Mouse (Mus musculus): ENCODE results near the gene Dag1.
"Not testable (repeated sequence)": the region's sequence is repeated elsewhere in the genome, so short reads cannot be mapped to it uniquely, and the experiment has no call there.

The Dag1 gene

GRCm38 (mm10) chr9:108273485-108273884 lies 9.7 kb upstream of the Dag1 start:
- DNase-seq (ENCODE audit: low spot score): no peak

DNA sequence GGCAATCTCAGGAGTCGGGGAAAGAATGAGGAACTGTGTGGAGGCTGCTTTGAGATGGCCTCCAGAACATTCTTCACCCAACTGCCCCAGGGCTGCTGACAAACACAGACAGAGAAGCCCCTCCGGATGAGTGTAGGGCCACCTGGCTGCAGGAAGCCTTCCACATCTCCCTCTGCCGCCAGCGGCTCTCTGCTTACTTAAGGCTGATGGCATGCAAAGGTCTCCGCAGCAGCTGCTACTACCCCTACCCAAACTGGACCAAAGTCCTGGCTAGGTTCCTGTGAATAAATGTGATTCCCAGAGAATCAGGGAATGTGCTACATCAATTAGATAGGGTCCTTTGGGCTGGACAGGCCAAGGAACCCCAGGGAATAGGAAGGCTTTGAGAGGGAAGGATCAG lies 8.9 kb upstream of the Dag1 start:
- DNase-seq (ENCODE audit: low spot score): no peak

GRCm38 (mm10) chr9:108271941-108272340 lies 8.2 kb upstream of the Dag1 start:
- no peak for DNase-seq (ENCODE audit: low spot score)

DNA sequence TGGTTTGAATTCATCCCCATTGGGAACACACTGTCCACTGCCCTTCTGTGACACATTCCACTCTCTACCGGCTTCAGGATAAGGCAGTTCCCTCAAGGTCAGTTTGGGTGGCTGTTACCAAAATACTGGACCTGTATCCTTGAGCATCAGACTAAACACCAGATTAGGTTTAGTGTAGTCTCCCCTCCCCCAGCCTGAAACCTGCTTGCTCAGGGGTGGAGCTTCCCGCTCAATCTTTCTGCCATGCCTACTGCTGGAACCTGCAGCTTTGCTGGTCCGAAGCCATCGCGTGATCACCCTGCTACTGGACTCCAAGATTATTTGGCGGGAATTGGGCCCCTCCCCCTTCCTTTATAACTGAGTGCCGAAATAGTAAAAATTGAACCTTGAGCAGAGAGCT lies 4.9 kb upstream of the Dag1 start:
- DNase-seq (ENCODE audit: low spot score): not testable (repeated sequence)

DNA sequence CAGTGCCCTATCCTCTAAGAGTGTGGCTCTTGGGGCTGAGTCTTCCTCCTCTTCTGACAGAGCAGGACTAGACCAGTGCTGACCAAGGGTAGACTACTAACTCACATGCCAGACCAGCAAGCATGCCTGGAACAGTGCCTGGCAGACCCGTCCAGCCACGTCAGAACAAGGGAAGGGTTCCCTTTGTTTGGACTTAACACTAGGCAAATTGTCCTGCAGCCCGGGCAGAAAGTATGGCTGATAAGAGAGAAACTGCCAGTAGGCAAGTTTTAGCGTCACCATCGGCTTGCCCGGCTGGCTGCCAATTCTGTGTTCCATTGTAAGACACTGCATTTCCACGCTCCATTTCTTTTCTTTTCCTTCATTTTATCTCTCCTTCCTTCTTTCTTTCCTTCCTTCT lies 3.9 kb upstream of the Dag1 start:
- no peak for DNase-seq (ENCODE audit: low spot score)

GRCm38 (mm10) chr9:108266261-108266935 lies 2.6 kb upstream of the Dag1 start:
- DNase-seq (ENCODE audit: low spot score): no peak

GRCm38 (mm10) chr9:108264191-108264921 lies 598 bp upstream of the Dag1 start:
- no peak for DNase-seq (ENCODE audit: low spot score)

GRCm38 (mm10) chr9:108263131-108263681 lies 552 bp downstream of the Dag1 start:
- DNase-seq (ENCODE audit: low spot score): no peak

GRCm38 (mm10) chr9:108262494-108263049 lies 1.2 kb downstream of the Dag1 start:
- DNase-seq (ENCODE audit: low spot score): peak; percentile 17

- no peak for DNase-seq (ENCODE audit: low spot score)
Observed at GRCm38 (mm10) chr9:108261865-108262264, 1.9 kb downstream of the Dag1 start.

DNA sequence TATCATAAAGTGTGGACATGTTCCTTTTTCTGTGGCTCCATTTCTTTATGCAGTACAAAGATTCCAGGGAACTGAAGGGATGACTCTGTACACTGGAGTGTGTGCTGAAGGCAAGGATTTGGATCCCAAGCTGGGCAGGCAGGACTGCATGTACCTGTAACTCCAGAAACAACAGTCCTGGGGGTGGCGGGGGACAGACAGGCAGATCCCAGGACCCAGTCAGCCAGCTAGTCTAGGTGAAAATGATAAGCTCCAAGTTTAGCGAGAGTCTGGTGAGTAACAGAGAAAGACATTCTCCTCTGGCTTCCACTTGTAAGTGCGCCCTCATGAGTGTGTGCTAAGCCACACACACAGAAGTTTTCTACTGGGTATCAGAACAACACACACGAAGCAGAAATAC lies 3.2 kb downstream of the Dag1 start:
- DNase-seq (ENCODE audit: low spot score): no peak

- DNase-seq (ENCODE audit: low spot score): no peak
Observed at GRCm38 (mm10) chr9:108252766-108253165, 11.0 kb downstream of the Dag1 start.

GRCm38 (mm10) chr9:108251877-108252276 lies 11.9 kb downstream of the Dag1 start:
- no peak for DNase-seq (ENCODE audit: low spot score)

GRCm38 (mm10) chr9:108248957-108249356 lies 14.8 kb downstream of the Dag1 start:
- no peak for DNase-seq (ENCODE audit: low spot score)

GRCm38 (mm10) chr9:108244984-108245383 lies 18.8 kb downstream of the Dag1 start:
- DNase-seq (ENCODE audit: low spot score): peak; percentile 23

DNA sequence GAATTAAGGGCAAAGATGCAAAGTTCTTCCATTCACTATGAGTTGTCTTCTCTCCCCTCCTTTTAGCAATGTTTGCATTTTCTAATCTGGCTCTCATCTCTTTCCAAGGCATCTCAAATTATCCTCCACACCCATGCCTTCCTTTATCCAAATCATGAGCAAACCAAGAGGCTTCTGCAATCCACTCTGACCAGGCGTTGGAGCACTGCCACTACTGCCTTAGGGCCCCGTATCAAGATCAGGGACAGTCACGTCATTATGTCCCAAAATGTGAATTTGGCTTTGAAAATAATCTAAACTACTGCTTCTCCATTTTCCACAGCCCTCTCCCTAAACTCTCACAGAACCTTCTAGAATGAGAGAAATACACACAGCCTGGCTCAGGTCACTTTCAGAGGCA lies 19.2 kb downstream of the Dag1 start:
- DNase-seq (ENCODE audit: low spot score): no peak

- DNase-seq (ENCODE audit: low spot score): no peak
Observed at GRCm38 (mm10) chr9:108239951-108240350, 23.8 kb downstream of the Dag1 start.

DNA sequence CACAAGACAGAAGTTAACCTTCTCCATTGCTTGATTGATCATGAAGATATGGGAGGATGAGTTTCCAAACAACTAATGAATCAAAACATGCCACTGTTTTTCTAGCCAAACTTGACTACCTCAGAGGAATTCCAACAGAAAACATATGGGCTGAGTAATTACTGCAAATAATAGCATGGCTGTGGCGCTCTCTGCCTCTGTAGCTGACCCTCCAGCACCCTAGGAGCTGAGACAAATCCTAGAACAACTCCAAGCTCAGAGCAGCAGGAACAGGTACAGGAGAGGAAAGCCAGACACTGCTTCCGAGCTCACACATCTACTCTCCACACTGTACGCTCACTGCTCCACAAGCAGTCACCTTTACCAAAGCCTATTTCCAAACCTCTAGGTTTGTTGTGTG lies 24.9 kb downstream of the Dag1 start:
- DNase-seq (ENCODE audit: low spot score): no peak

DNA sequence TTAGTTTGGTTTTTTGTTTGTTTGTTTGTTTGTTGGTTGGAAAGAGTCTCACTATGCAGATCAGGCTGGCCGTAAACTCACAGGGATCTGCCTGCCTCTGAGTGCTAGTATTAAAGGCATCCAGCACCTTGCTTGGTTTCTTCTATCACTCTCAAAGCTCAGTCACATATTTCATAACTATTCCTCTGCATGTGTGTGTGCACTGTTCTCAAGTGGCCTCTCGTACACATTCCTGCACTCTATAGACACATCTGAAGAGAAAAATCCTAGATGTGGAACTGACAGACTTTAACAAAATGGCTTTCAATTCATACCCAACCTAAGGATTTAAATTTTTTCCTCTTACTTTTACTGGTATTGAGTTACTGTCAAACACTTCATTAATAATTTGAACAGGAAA lies 25.4 kb downstream of the Dag1 start:
- no peak for DNase-seq (ENCODE audit: low spot score)

DNA sequence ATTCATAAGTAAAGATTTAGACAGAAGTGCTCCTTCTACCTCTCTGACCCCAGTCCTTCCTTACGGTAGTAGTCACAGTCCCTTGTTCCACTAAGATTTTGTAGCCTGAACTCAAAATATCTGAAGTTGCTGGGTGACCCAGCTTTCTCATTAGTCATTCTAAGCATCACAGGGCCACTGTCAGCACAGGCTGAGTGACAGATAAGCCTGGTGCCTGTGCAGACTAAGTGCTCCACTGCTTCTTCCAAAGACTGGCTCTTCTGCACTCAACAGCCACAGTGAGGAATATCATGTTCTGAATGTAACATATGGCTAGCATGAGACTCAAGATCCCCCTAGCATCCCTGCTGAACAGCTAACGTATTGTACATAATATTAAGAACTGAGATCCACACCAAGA lies 29.1 kb downstream of the Dag1 start:
- DNase-seq (ENCODE audit: low spot score): no peak

GRCm38 (mm10) chr9:108232908-108233307 lies 30.9 kb downstream of the Dag1 start:
- no peak for DNase-seq (ENCODE audit: low spot score)

DNA sequence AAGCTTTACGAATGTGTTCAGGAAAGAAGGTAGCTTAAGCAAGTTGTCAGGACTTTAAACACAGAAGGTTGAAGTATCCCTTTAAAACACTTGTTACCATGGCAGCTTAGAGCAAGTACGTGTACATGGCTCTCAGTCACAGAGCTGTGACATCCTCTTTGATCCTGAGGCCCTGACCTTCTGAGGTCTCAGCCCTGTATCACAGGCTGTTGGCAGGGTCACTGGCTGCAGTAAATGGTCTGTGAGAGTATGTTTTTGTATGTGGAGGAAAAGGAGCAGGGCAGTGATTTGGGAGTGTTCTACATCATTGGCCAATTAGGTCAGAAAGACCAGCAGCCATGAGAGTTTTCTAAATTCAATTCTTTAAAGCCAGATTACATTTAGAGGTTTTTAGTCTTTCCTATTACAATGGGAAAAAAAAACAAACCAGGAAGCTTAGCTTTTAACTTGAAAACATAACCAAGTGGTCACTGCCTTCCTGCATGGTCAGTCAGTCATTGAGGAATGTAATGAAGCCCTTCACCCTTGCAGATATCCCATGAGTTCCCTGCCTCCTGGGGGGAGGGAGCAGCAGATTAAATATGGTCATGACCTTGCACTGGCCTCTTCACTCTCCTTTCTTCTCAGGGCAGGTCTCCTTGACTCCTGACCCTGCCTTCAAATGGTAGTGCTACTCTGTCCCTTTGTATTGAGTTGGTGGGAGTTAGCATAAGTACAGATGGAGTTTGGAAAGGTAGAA lies 35.7 kb downstream of the Dag1 start:
- DNase-seq (ENCODE audit: low spot score): peak; percentile 13
